Mouse (Mus musculus): ENCODE results near the gene Lrrc45.

DNA sequence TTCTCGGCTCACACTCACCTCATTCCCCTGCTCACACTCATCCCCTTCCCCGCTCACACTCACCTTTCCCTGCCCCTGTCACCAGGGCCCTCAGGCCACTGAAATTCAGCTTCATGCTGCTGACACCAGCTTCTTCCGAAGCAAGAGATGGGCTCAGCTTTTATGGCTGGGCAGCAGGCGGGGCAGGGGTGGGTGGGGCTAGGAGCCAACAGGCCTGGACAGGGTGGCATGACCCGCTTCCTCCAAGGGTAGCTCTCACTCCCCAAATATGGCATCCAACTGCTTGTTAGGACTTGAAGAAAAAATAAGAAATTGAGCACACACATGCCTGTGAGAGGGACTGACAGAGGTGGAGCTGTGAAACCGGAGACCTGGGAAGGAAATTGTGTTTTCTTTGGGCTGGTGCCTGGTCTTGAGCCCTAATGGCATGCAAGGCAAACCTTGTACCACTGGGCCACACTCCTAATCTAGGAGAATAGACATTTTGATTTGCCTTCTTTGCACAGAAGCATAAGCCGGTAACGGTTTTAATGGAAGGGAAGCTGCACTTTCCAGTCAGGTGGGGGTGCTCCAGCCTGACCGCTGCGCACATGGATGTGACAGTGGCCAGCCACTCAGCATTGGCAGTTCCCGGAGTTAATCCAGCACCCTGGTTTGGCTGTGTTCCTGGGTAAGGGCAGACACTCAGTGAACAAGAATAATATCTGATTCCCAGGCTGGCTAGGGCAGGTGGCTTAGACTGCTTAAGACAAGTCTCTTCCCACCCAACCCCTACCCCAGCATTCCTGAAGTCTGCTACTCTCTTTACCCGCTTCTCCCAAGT is 18.3 kb downstream of the Lrrc45 start, which contains the start of gene Cbr2:
- TF ChIP-seq USF1 (IDR thresholded peaks at IDR 0.05; ENCODE audit: low read depth) (no peak), CTCF (IDR thresholded peaks at IDR 0.05; ENCODE audit: control insufficient read depth, insufficient read depth, insufficient read length) (no peak), MAX (IDR thresholded peaks at IDR 0.05) (no peak)

Measured in C2C12 (cell line).